Mouse (Mus musculus) liver, embryonic 16.5 days (tissue): Measurements from ENCODE around the gene Rab22a. TPM values are rescaled to one million over a fixed set of nuclear protein-coding genes. Genes with fewer than 3 reads are reported as not detected.

ENCODE experiments used
- ATAC-seq: fragments of 200-750 bp; cut with Nextera tagmentation; 2 replicates; pipeline ENCODE4 v1.8.0; 2017; ENCODE audit warnings: low read depth, mild to moderate bottlenecking, moderate number of reproducible peaks, moderate library complexity
- H3K27ac ChIP-seq: fragments of 300-500 bp; sonication (generic); 2 replicates; pipeline ENCODE4 v1.5.1; 2014; ENCODE audit warnings: mild to moderate bottlenecking, low read length
- H3K27me3 ChIP-seq: fragments of 300-500 bp; sonication (generic); 2 replicates; pipeline ENCODE4 v1.6.1; 2014; ENCODE audit warnings: low read depth, low read length, mixed read lengths; ENCODE audit not compliant: control insufficient read depth, insufficient read depth
- H3K36me3 ChIP-seq: fragments of 300-500 bp; sonication (generic); 2 replicates; pipeline ENCODE4 v1.6.1; 2014; ENCODE audit warnings: mild to moderate bottlenecking; ENCODE audit not compliant: control insufficient read depth, insufficient read depth
- H3K4me1 ChIP-seq: fragments of 300-500 bp; sonication (generic); 2 replicates; pipeline ENCODE4 v1.6.1; 2014; ENCODE audit warnings: low read depth, low read length, mixed read lengths; ENCODE audit not compliant: control insufficient read depth
- H3K4me2 ChIP-seq: fragments of 300-500 bp; sonication (generic); 2 replicates; pipeline ENCODE4 v1.6.1; 2014; ENCODE audit warnings: low read depth, low read length, mixed read lengths
- H3K4me3 ChIP-seq: fragments of 300-500 bp; sonication (generic); 2 replicates; pipeline ENCODE4 v1.5.1; 2014; ENCODE audit warnings: low read depth, mild to moderate bottlenecking, low read length
- H3K9ac ChIP-seq: fragments of 300-500 bp; sonication (generic); 2 replicates; pipeline ENCODE4 v1.6.1; 2014; ENCODE audit warnings: low read depth, low read length
- H3K9me3 ChIP-seq: fragments of 300-500 bp; sonication (generic); replicated peaks from 2 replicates; pipeline ENCODE4 v1.6.1; 2016; ENCODE audit warnings: low read length; ENCODE audit not compliant: control insufficient read depth
- WGBS: fragments of 180-500 bp; shearing (Covaris S2); extraction: QIAGEN DNeasy Blood & Tissue Kit; methylation state at CpG from one replicate; pipeline ENCODE4 v1.1.7; 2014; ENCODE audit not compliant: insufficient replicate concordance; 5-methylcytosine and 5-hydroxymethylcytosine counted together
- microRNA-seq: library from miRNA; unstranded; fragments of <30 nt; microRNA quantifications from one replicate; pipeline ENCODE4, GENCODE M21; 2016
- polyA plus RNA-seq: library from polyadenylated mRNA; unstranded; fragments of >200 nt; fragmentation: Nextera tagmentation; extraction: Ambion mirVana; gene quantifications from 2 replicates; pipeline ENCODE4 v1.2.1, GENCODE M21; 2015

The Rab22a gene
- polyA plus RNA-seq, 1 experiment from 2014 or later: 13.9 TPM

GRCm38 (mm10) chr2:173742090-173742489 is 82.5 kb downstream of the Rab22a start:
- Histone ChIP-seq H3K36me3 (no peaks in the 10 kb centered on the region), H3K9ac (no peak overlapping the region), H3K4me3 (no peak overlapping the region), H3K4me2 (no peak overlapping the region), H3K4me1 (peaks cover 16% of the 10 kb centered on the region), H3K27ac (no peak overlapping the region), H3K27me3 (no peaks in the 10 kb centered on the region), H3K9me3 (no peaks in the 10 kb centered on the region)
- ATAC-seq: no peak
- 71% methylated on average over 13 of the region's 13 CpGs for WGBS

- ATAC-seq: no peak
- 76% methylated on average over 9 of the region's 9 CpGs for WGBS
- H3K27ac ChIP-seq: no peak overlapping the region
- peaks cover 15% of the 10 kb centered on the region for H3K4me1 ChIP-seq
- H3K36me3 ChIP-seq: no peaks in the 10 kb centered on the region
- H3K9ac ChIP-seq: no peak overlapping the region
- no peaks in the 10 kb centered on the region for H3K9me3 ChIP-seq
- H3K4me2 ChIP-seq: no peak overlapping the region
- no peaks in the 10 kb centered on the region for H3K27me3 ChIP-seq
- H3K4me3 ChIP-seq: no peak overlapping the region
Measured at GRCm38 (mm10) chr2:173742744-173743143, 83.2 kb downstream of the Rab22a start.

GRCm38 (mm10) chr2:173744070-173744815 is 84.7 kb downstream of the Rab22a start:
- H3K27me3 ChIP-seq: no peaks in the 10 kb centered on the region
- no peak overlapping the region for H3K4me3 ChIP-seq
- peaks cover under 1% of the 10 kb centered on the region; the same call in 1 of the 2 replicates for H3K4me1 ChIP-seq
- H3K36me3 ChIP-seq: no peaks in the 10 kb centered on the region
- ATAC-seq: peak; percentile 50; the same call in 1 of the 2 replicates
- WGBS: 59% methylated on average over 7 of the region's 7 CpGs
- H3K9ac ChIP-seq: no peak overlapping the region
- H3K27ac ChIP-seq: no peak overlapping the region
- no peak overlapping the region for H3K4me2 ChIP-seq
- no peaks in the 10 kb centered on the region for H3K9me3 ChIP-seq

GRCm38 (mm10) chr2:173748961-173749659 is 89.5 kb downstream of the Rab22a start:
- Histone ChIP-seq H3K9ac (no peak overlapping the region), H3K4me2 (no peak overlapping the region), H3K4me1 (no peaks in the 10 kb centered on the region; the same call in none of the 2 replicates), H3K4me3 (no peak overlapping the region), H3K27me3 (no peaks in the 10 kb centered on the region), H3K36me3 (no peaks in the 10 kb centered on the region), H3K9me3 (no peaks in the 10 kb centered on the region), H3K27ac (no peak overlapping the region)
- WGBS: 57% methylated on average over 2 of the region's 2 CpGs
- no peak for ATAC-seq

- Histone ChIP-seq H3K36me3 (no peaks in the 10 kb centered on the region), H3K9ac (no peak overlapping the region), H3K27ac (no peak overlapping the region), H3K27me3 (no peaks in the 10 kb centered on the region), H3K9me3 (no peaks in the 10 kb centered on the region), H3K4me2 (no peak overlapping the region), H3K4me3 (no peak overlapping the region), H3K4me1 (no peaks in the 10 kb centered on the region; the same call in 1 of the 2 replicates)
- no peak for ATAC-seq
- 70% methylated on average over 8 of the region's 8 CpGs for WGBS
Measured at GRCm38 (mm10) chr2:173755433-173756144, 96.0 kb downstream of the Rab22a start.

Small RNA genes within 50 kb of the gene (microRNA-seq; reads per million reads assigned to microRNA genes)
- gene Mir6340: not detected

Other genes with a start within 250 kb of the Rab22a start
- not detected in 2 replicates for gene 1700021F07Rik, start 137.2 kb upstream of the Rab22a start, polyA plus RNA-seq
- gene Ankrd60, start 81.4 kb upstream of the Rab22a start, polyA plus RNA-seq: not detected in 2 replicates
- not detected in 2 replicates for gene 1700010B08Rik, start 59.7 kb downstream of the Rab22a start, polyA plus RNA-seq
- gene Vapb, start 77.8 kb downstream of the Rab22a start, polyA plus RNA-seq: 5.6 and 6.0 TPM in 2 replicates